Mouse (Mus musculus) left cerebral cortex, adult 8-10 months (tissue): ENCODE results near the gene Ly6g. TPM values are rescaled to one million over a fixed set of nuclear protein-coding genes. Genes with fewer than 3 reads are reported as not detected.

ENCODE experiments used
- total RNA-seq, 4 experiments: library from RNA; stranded (reverse); gene quantifications; 2 replicates each; pipeline ENCODE4 v1.2.4; 2022

Gene Ly6g
- total RNA-seq, 4 experiments from 2014 or later = not detected

Other genes with a start within 250 kb of the Ly6g start
- not detected for gene Ly6i, start 171.8 kb upstream of the Ly6g start, total RNA-seq
- 10 to 100 TPM; 25.1 to 31.7 (median 26.5) TPM for gene Ly6a, start 157.2 kb upstream of the Ly6g start, total RNA-seq
- gene Ly6c1, start 106.4 kb upstream of the Ly6g start, total RNA-seq = 10 to 100 TPM; 58.5 to 66.5 (median 64.9) TPM
- gene Ly6c2, start 43.3 kb upstream of the Ly6g start, total RNA-seq = 1 to 10 TPM; 1.5 to 3.8 (median 2.2) TPM
- gene BC025446, start 61.1 kb downstream of the Ly6g start, total RNA-seq = not detected
- gene Ly6f, start 113.2 kb downstream of the Ly6g start, total RNA-seq = not detected